Mouse (Mus musculus) retina, postnatal 7 days (tissue): ENCODE results near the gene Serpina1c.
"Not testable (repeated sequence)": the region's sequence is repeated elsewhere in the genome, so short reads cannot be mapped to it uniquely, and the experiment has no call there.

Experiments
- DNase-seq: peaks from one replicate; pipeline ENCODE4 v3.0.0-alpha.2; 2012; ENCODE audit warnings: low read depth, low spot score

The Serpina1c gene

GRCm38 (mm10) chr12:103904837-103905340 lies at the start of gene Serpina1c:
Gene Serpina1c (minus strand): TSS chr12:103904887.
- not testable (repeated sequence) for DNase-seq

DNA sequence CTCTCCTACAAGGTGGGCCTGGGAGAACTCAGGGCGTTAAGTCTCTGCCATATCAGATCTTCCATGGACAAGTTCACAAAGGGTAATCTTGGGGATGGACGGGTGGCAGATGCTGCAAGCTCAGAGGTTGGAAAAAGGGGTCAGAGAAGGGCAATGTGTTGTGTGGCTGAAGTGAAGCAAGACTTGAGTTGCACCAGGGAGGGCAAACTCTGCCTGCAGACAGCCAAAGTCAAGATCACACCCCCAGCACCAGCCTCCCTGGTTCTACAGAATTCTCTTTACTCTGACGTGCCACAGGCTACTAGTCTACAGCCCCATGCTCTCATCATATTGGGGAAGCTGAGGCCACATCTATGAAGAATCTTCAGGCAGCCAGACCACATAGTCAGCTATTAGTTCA lies 48.3 kb upstream of the Serpina1c start:
- DNase-seq: not testable (repeated sequence)

- no peak for DNase-seq
These were observed 41.6 kb upstream of the Serpina1c start for GRCm38 (mm10) chr12:103946243-103946642.

DNA sequence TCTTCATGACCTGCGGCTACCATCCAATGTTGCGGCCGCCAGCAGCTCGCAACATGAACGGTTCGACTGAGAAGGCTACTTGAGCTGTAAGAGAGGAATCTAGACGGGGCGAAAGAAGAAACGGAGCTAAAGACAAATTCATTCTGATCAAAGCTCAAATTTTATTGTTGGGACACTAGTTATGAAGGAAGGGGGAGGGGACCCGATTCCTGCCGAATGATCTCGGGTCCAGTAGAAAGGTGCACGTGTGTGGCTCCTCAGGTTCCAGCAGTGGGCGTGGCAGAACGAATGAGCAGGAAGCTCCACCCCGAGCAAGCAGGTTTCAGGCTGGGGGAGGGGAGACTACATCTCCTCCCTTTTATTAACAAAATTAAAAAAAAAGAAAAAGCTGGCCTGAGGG lies 4.5 kb upstream of the Serpina1c start:
- not testable (repeated sequence) for DNase-seq

- DNase-seq: not testable (repeated sequence)
These were observed 3.1 kb upstream of the Serpina1c start for GRCm38 (mm10) chr12:103907746-103908145.

DNA sequence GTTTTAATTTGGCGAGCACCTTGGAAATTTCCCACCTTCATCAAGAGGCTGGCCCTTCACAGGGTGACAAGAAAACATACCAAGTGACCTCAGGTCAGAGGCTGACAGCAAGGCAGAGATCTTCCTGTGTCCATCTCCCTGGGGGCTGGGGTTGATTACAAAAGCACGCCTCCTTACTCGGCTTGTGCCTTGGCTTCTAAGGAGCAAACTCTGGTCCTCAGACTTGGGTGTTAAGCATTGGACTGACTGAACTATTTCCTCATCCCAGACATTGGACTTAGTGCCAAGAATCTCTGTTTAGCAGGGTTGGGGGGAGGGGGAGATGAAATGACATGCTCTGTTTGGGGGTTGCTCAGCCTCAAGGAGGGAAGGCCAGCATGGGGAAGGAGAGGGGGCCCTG lies 2.8 kb downstream of the Serpina1c start:
- DNase-seq: not testable (repeated sequence)

DNA sequence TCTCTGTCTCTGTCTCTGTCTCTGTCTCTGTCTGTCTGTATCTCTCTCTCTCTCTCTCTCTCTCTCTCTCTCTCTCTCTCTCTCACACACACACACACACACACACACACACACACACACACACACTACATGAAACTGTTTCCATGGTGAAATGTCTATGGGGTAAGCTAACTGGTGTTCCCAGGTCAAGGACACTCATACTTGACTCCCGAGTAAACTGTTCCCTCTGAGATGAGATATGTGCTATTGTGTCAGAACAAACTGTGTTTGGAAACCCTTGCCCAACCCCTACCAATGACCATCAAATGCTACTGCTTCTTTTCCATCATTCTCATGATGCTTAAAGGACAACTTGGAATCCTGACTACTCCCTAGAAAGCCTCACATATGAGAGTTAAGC lies 37.8 kb downstream of the Serpina1c start:
- DNase-seq: not testable (repeated sequence)

DNA sequence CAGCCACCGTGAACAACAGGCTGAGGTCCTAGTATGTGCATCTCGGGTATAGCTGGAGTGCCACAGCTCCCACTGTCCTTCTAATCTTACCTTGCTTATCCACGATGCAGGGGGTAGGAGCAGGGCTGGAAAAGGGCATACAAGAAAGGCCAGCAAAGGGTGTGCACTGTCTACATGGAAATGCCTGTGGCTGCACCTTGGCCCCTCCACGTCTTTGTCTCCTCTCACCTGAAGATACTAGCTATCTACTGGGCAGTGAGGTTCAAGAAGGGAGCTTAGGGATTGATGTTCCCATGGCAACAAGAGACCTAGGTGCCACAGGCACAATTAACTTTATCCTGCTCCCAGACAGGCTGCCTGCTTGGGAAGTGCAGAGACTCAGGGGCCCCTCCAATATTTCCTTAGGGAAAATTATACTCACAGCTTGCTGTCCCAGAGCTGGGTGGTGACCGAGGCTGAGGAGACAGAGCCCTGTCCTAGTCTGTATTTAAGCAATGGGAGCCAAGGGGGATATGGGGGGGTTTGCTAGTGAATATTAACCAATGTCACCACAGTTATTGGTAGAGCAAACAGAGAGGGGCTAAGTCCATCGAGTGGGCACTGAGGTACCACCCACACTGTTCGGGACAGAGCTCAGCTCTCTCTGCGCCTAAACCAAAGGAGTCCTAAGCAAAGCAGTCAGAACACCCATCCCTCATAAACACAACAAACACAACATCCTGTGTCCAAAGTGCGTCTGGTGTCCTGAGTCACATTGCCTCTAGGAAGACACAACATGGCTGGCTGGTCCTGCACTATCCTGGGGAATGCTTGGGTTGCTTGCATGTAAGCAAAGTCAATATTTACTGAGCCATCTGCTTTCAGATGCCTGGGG lies 41.3 kb downstream of the Serpina1c start, which contains the start of gene Serpina1a:
Gene Serpina1a (minus strand): TSS at position 462 of the 874 bp plus-strand sequence.
- DNase-seq: not testable (repeated sequence)

- no peak for DNase-seq
These were observed 43.7 kb downstream of the Serpina1c start for GRCm38 (mm10) chr12:103860976-103861375.

DNA sequence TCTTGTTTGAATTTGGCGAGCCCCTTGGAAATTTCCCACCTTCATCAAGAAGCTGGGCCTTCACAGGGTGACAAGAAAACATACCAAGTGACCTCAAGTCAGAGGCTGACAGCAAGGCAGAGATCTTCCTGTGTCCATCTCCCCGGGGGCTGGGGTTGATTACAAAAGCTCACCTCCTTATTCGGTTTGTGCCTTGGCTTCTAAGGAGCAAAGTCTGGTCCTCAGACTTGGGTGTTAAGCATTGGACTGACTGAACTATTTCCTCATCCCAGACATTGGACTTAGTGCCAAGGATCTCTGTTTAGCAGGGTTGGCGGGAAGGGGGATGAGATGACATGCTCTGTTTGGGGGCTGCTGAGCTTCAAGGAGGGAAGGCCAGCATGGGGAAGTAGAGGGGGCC lies 44.1 kb downstream of the Serpina1c start:
- not testable (repeated sequence) for DNase-seq

DNA sequence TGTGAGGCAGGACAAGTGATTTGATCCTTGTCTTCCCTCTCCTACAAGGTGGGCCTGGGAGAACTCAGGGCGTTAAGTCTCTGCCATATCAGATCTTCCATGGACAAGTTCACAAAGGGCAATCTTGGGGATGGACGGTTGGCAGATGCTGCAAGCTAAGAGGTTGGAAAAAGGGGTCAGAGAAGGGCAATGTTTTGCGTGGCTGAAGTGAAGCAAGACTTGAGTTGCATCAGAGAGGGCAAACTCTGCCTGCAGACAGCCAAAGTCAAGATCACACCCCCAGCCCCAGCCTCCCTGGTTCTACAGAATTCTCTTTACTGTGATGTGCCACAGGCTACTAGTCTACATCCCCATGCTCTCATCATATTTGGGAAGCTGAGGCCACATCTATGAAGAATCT lies 45.1 kb downstream of the Serpina1c start:
- DNase-seq: not testable (repeated sequence)

- DNase-seq: not testable (repeated sequence)
These were observed 51.7 kb downstream of the Serpina1c start for GRCm38 (mm10) chr12:103853032-103853431.
